Mouse (Mus musculus) left cerebral cortex, postnatal 25 days (tissue): ENCODE data around the gene Npepps. TPM values are rescaled to one million over a fixed set of nuclear protein-coding genes. Genes with fewer than 3 reads are reported as not detected.

ENCODE experiments used
- total RNA-seq, 2 experiments: library from RNA; stranded (reverse); gene quantifications; 2 replicates each; pipeline ENCODE4 v1.2.3; 2021

Gene Npepps
- total RNA-seq, 2 experiments from 2014 or later, result 133 to 134 TPM

Other genes with a start within 250 kb of the Npepps start
- gene Lrrc46, start 239.2 kb downstream of the Npepps start, total RNA-seq, result under 1 TPM; 0.66 to 0.71 TPM
- 10 to 100 TPM; 67.9 to 68.8 TPM for gene Mrpl10, start 239.1 kb downstream of the Npepps start, total RNA-seq
- gene Osbpl7, start 230.0 kb downstream of the Npepps start, total RNA-seq, result 10 to 100 TPM; 11.2 to 15.3 TPM
- gene Tbx21, start 165.3 kb downstream of the Npepps start, total RNA-seq, result under 1 TPM; 0.18 to 0.30 TPM
- gene Tbkbp1, start 129.1 kb downstream of the Npepps start, total RNA-seq, result 10 to 100 TPM; 45.7 to 47.7 TPM
- gene Kpnb1, start 92.8 kb downstream of the Npepps start, total RNA-seq, result 100 to 1,000 TPM; 112 to 118 TPM
- gene Mrpl45, start 35.1 kb upstream of the Npepps start, total RNA-seq, result 10 to 100 TPM; 27.0 to 27.2 TPM
- under 1 TPM; 0.18 to 0.43 TPM for gene Gpr179, start 71.4 kb upstream of the Npepps start, total RNA-seq
- 10 to 100 TPM; 87.3 to 94.1 TPM for gene Socs7, start 81.9 kb upstream of the Npepps start, total RNA-seq
- gene Arhgap23, start 134.9 kb upstream of the Npepps start, total RNA-seq, result 10 to 100 TPM; 63.8 to 66.5 TPM
- gene 4933428G20Rik, start 219.7 kb upstream of the Npepps start, total RNA-seq, result not detected